Mouse (Mus musculus) C2C12 (cell line): Measurements from ENCODE around the gene Deaf1.

Source experiments
- CEBPB ChIP-seq: IDR thresholded peaks from one replicate; pipeline ENCODE4 v1.6.1; 2011; ENCODE audit warnings: low read depth, mild to moderate bottlenecking, control low read depth, moderate library complexity
- CTCF ChIP-seq: IDR thresholded peaks from one replicate; pipeline ENCODE4 v1.5.1; 2011; ENCODE audit not compliant: control insufficient read depth, insufficient read depth, insufficient read length
- MAX ChIP-seq: IDR thresholded peaks from one replicate; pipeline ENCODE4 v1.6.1; 2011; ENCODE audit warnings: mild to moderate bottlenecking, control low read depth
- MYOD1 ChIP-seq: IDR thresholded peaks from one replicate; pipeline ENCODE4 v1.6.1; 2011; ENCODE audit warnings: low read depth; ENCODE audit not compliant: control insufficient read depth, insufficient read length
- MYOG ChIP-seq: IDR thresholded peaks from one replicate; pipeline ENCODE4 v1.6.1; 2011; ENCODE audit not compliant: control insufficient read depth, insufficient read length; ENCODE audit errors: extremely low read depth
- USF1 ChIP-seq: IDR thresholded peaks from one replicate; pipeline ENCODE4 v1.6.1; 2011; ENCODE audit warnings: low read depth, mild to moderate bottlenecking, control low read depth, moderate library complexity

DNA sequence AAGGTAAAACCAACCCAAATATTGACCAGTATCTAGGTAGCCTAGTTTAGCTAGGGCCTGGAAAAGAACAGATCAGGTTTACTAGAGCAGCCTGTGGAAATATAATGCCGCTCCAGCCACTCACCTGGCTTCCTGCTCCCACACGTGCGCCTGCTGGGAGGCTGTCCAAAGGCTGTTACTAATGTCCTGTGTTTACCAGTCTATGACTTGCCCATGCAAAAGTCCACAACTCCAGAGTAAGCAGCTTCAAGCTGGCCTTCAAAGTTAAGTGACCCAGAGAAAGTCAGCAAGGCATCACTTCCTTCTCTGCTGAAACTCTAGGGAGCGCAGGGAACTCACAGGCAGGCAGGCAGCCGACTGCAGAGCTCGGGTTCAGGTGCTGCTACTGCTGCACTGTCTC is 4.5 kb upstream of the Deaf1 start:
- TF ChIP-seq MYOG (no peak), CTCF (no peak), MAX (no peak), MYOD1 (no peak), USF1 (no peak), CEBPB (no peak)
